Mouse (Mus musculus): Measurements from ENCODE around the gene Doc2g. TPM values are rescaled to one million over a fixed set of nuclear protein-coding genes. Genes with fewer than 3 reads are reported as not detected.
"Not testable (repeated sequence)": the region's sequence is repeated elsewhere in the genome, so short reads cannot be mapped to it uniquely, and the experiment has no call there.

Doc2g gene
- total RNA-seq, 2 experiments from 2014 or later = 2.4 to 3.3 TPM

GRCm38 (mm10) chr19:4013066-4013465, 10.0 kb downstream of the Doc2g start:
- no peak for DNase-seq (ENCODE audit: extremely low spot score in 1 of 2, low spot score in 1 of 2)

- DNase-seq (ENCODE audit: extremely low spot score in 1 of 2, low spot score in 1 of 2) = no peak
Observed at GRCm38 (mm10) chr19:4014802-4015201, 11.7 kb downstream of the Doc2g start.

- DNase-seq (ENCODE audit: extremely low spot score in 1 of 2, low spot score in 1 of 2) = no peak
Observed at GRCm38 (mm10) chr19:4015635-4016034, 12.5 kb downstream of the Doc2g start.

GRCm38 (mm10) chr19:4017921-4018587, 14.9 kb downstream of the Doc2g start:
- DNase-seq (ENCODE audit: extremely low spot score in 1 of 2, low spot score in 1 of 2) = no peak

- peak in 1 of 2 experiments; percentile 61 for DNase-seq (ENCODE audit: extremely low spot score in 1 of 2, low spot score in 1 of 2)
Observed at GRCm38 (mm10) chr19:4018743-4019583, 15.8 kb downstream of the Doc2g start.

- no peak for DNase-seq (ENCODE audit: extremely low spot score in 1 of 2, low spot score in 1 of 2)
Observed at GRCm38 (mm10) chr19:4023185-4023584, 20.1 kb downstream of the Doc2g start.

- no peak for DNase-seq (ENCODE audit: extremely low spot score in 1 of 2, low spot score in 1 of 2)
Observed at GRCm38 (mm10) chr19:4027576-4027975, 24.5 kb downstream of the Doc2g start.

GRCm38 (mm10) chr19:4032668-4033067, 29.6 kb downstream of the Doc2g start:
- DNase-seq (ENCODE audit: extremely low spot score in 1 of 2, low spot score in 1 of 2) = no peak

GRCm38 (mm10) chr19:4033298-4033697, 30.2 kb downstream of the Doc2g start:
- no peak for DNase-seq (ENCODE audit: extremely low spot score in 1 of 2, low spot score in 1 of 2)

GRCm38 (mm10) chr19:4033742-4034141, 30.6 kb downstream of the Doc2g start:
- DNase-seq (ENCODE audit: extremely low spot score in 1 of 2, low spot score in 1 of 2) = no peak

GRCm38 (mm10) chr19:4036327-4037045, 33.4 kb downstream of the Doc2g start:
- DNase-seq (ENCODE audit: extremely low spot score in 1 of 2, low spot score in 1 of 2) = no peak

GRCm38 (mm10) chr19:4037154-4037787, 34.2 kb downstream of the Doc2g start:
- DNase-seq (ENCODE audit: extremely low spot score in 1 of 2, low spot score in 1 of 2) = not testable (repeated sequence)

- peak; percentile 81 to 83 for DNase-seq (ENCODE audit: extremely low spot score in 1 of 2, low spot score in 1 of 2)
Observed at GRCm38 (mm10) chr19:4037788-4038232, 34.7 kb downstream of the Doc2g start, which contains the start of gene Gstp1. TSS of gene Gstp1 (minus strand) at chr19:4037985.

GRCm38 (mm10) chr19:4040941-4041340, 37.8 kb downstream of the Doc2g start:
- DNase-seq (ENCODE audit: extremely low spot score in 1 of 2, low spot score in 1 of 2) = not testable (repeated sequence)

- not testable (repeated sequence) for DNase-seq (ENCODE audit: extremely low spot score in 1 of 2, low spot score in 1 of 2)
Observed at GRCm38 (mm10) chr19:4041500-4041899, 38.4 kb downstream of the Doc2g start.

- no peak for DNase-seq (ENCODE audit: extremely low spot score in 1 of 2, low spot score in 1 of 2)
Observed at GRCm38 (mm10) chr19:4042124-4042523, 39.0 kb downstream of the Doc2g start.

- not testable (repeated sequence) for DNase-seq (ENCODE audit: extremely low spot score in 1 of 2, low spot score in 1 of 2)
Observed at GRCm38 (mm10) chr19:4044109-4044508, 41.0 kb downstream of the Doc2g start.

GRCm38 (mm10) chr19:4045966-4046865, 43.1 kb downstream of the Doc2g start, which contains the start of gene Gstp2:
TSS of gene Gstp2 (minus strand) at chr19:4046023.
- peak; percentile 58 to 59 for DNase-seq (ENCODE audit: extremely low spot score in 1 of 2, low spot score in 1 of 2)

GRCm38 (mm10) chr19:4046866-4047254, 43.7 kb downstream of the Doc2g start:
- DNase-seq (ENCODE audit: extremely low spot score in 1 of 2, low spot score in 1 of 2) = no peak

Measured in layer of hippocampus, postnatal 25 days (tissue).